Comparison of ENCODE assay signal across 9 mouse cellular contexts in the genomic region with DNA sequence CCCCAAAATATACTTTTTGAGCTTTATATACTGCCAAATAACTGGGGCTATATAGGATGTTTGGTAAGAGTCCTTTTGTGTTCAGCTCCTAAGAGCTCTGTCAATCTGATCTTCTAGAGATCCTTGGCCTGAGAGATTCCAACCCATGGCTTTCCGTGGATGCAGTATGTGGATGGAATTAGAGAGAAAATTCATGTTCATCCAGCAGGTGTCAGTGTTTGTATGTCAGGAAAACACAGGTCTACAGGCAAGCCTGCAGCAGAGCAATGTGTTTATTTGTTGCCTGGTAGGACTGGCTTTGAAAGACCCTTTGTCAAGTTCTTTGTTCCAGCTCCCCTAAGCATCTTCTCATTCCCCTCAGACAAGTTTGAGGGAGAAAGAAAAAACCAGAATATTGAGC. TPM values are rescaled to one million over a fixed set of nuclear protein-coding genes. Genes with fewer than 3 reads are reported as not detected.
A peak's percentile ranks its signal among the peaks of the same experiment; 100 is the strongest.
DNase-seq lines count a peak whose midpoint lies in the region; ATAC-seq lines count a peak whose summit lies in the region.
"Had no signal": no experiment of that assay in that cellular context is flagged by ENCODE, and none has a peak within 500 bp of the region (broad histone marks: within the 10 kb centered on the region; RNA-seq: fewer than 3 reads in every experiment).

No protein-coding gene starts in this region.

- peaks cover 13% of the 10 kb centered on the region for H3K36me3 ChIP-seq in hindbrain, embryonic 11.5 days (ENCODE audit: control insufficient read depth, insufficient read depth, low read length)
- H3K36me3 ChIP-seq in hindbrain, embryonic 10.5 days = peaks cover 87% of the 10 kb centered on the region
- peaks cover 47% of the 10 kb centered on the region for H3K36me3 ChIP-seq in midbrain, embryonic 14.5 days (ENCODE audit: control insufficient read depth, insufficient read depth, low read length)
- peaks cover 31% of the 10 kb centered on the region for H3K36me3 ChIP-seq in midbrain, embryonic 15.5 days (replicated peaks)
- peaks cover 60% of the 10 kb centered on the region for H3K36me3 ChIP-seq in heart, embryonic 10.5 days

- DNase-seq in hindbrain, embryonic 11.5 days (ENCODE audit: low spot score) = peak; percentile 49
- no peak for DNase-seq in hindbrain, embryonic 10.5 days (ENCODE audit: low spot score)
- peak; percentile 78 for DNase-seq in midbrain, embryonic 14.5 days
- peak; percentile 47 for DNase-seq in embryo, embryonic 11 days
- peak; percentile 58 for DNase-seq in retina, adult 2 months (ENCODE audit: low read depth, low spot score)
- no peak for DNase-seq in ovary, postnatal 36 days (ENCODE audit: low spot score)
- no peak for DNase-seq in heart, embryonic 10.5 days (ENCODE audit: low spot score)

- no peak overlapping the region for H3K9ac ChIP-seq in hindbrain, embryonic 11.5 days (ENCODE audit: low read depth, low read length)
- H3K9ac ChIP-seq in midbrain, embryonic 14.5 days (replicated peaks; ENCODE audit: low read length) = no peak overlapping the region
- H3K9ac ChIP-seq in midbrain, embryonic 15.5 days = no peak overlapping the region
- H3K9ac ChIP-seq: lung, embryonic 15.5 days had no signal

- no peak overlapping the region for H3K4me2 ChIP-seq in hindbrain, embryonic 11.5 days (replicated peaks; ENCODE audit: low read depth, low read length)
- H3K4me2 ChIP-seq in midbrain, embryonic 14.5 days (ENCODE audit: low read length) = no peak overlapping the region
- no peak overlapping the region for H3K4me2 ChIP-seq in midbrain, embryonic 15.5 days
- H3K4me2 ChIP-seq: lung, embryonic 15.5 days had no signal

- 55% methylated on average over 1 of the region's 1 CpGs for WGBS in hindbrain, embryonic 11.5 days
- 59% methylated on average over 1 of the region's 1 CpGs for WGBS in hindbrain, embryonic 10.5 days
- WGBS in midbrain, embryonic 14.5 days = 42% methylated on average over 1 of the region's 1 CpGs
- WGBS in midbrain, embryonic 15.5 days = 39% methylated on average over 1 of the region's 1 CpGs
- WGBS in heart, embryonic 10.5 days = 41% methylated on average over 1 of the region's 1 CpGs

- no peak overlapping the region for H3K27ac ChIP-seq in hindbrain, embryonic 11.5 days (ENCODE audit: low read depth, low read length)
- H3K27ac ChIP-seq in hindbrain, embryonic 10.5 days = no peak overlapping the region
- no peak overlapping the region for H3K27ac ChIP-seq in midbrain, embryonic 14.5 days (replicated peaks; ENCODE audit: low read depth, low read length)
- H3K27ac ChIP-seq in midbrain, embryonic 15.5 days = no peak overlapping the region
- H3K27ac ChIP-seq in heart, embryonic 10.5 days = no peak overlapping the region
- H3K27ac ChIP-seq: lung, embryonic 15.5 days had no signal

- no peaks in the 10 kb centered on the region for H3K9me3 ChIP-seq in hindbrain, embryonic 11.5 days (ENCODE audit: control insufficient read depth, low read length)
- no peaks in the 10 kb centered on the region for H3K9me3 ChIP-seq in hindbrain, embryonic 10.5 days
- no peaks in the 10 kb centered on the region for H3K9me3 ChIP-seq in midbrain, embryonic 14.5 days (ENCODE audit: control insufficient read depth, low read length)
- no peaks in the 10 kb centered on the region for H3K9me3 ChIP-seq in midbrain, embryonic 15.5 days
- no peaks in the 10 kb centered on the region for H3K9me3 ChIP-seq in heart, embryonic 10.5 days
- H3K9me3 ChIP-seq: lung, embryonic 15.5 days had no signal

- no peak for ATAC-seq in hindbrain, embryonic 11.5 days (ENCODE audit: low FRiP score)
- ATAC-seq in midbrain, embryonic 14.5 days (ENCODE audit: low FRiP score, low TSS enrichment) = no peak
- ATAC-seq in midbrain, embryonic 15.5 days (replicated peaks) = no peak

- no peak overlapping the region for H3K4me3 ChIP-seq in hindbrain, embryonic 11.5 days (ENCODE audit: low read depth, low read length)
- H3K4me3 ChIP-seq in hindbrain, embryonic 10.5 days = no peak overlapping the region
- H3K4me3 ChIP-seq in midbrain, embryonic 14.5 days (replicated peaks; ENCODE audit: low read depth, low read length) = no peak overlapping the region
- H3K4me3 ChIP-seq in midbrain, embryonic 15.5 days = no peak overlapping the region
- no peak overlapping the region for H3K4me3 ChIP-seq in heart, embryonic 10.5 days
- H3K4me3 ChIP-seq: lung, embryonic 15.5 days had no signal

- no peaks in the 10 kb centered on the region for H3K4me1 ChIP-seq in hindbrain, embryonic 11.5 days (replicated peaks; ENCODE audit: control insufficient read depth, insufficient read depth, low read length)
- 0 out of 2 replicates have a peak, but pooled peaks cover 4% of the 10 kb centered on the region for H3K4me1 ChIP-seq in hindbrain, embryonic 10.5 days (replicated peaks)
- H3K4me1 ChIP-seq in midbrain, embryonic 14.5 days (ENCODE audit: control insufficient read depth, insufficient read depth, low read length) = no peaks in the 10 kb centered on the region
- H3K4me1 ChIP-seq in midbrain, embryonic 15.5 days = no peaks in the 10 kb centered on the region; the same call in 1 of the 2 replicates
- H3K4me1 ChIP-seq in heart, embryonic 10.5 days = no peaks in the 10 kb centered on the region

- no peaks in the 10 kb centered on the region for H3K27me3 ChIP-seq in hindbrain, embryonic 11.5 days (ENCODE audit: control insufficient read depth, insufficient read depth, low read length)
- H3K27me3 ChIP-seq in hindbrain, embryonic 10.5 days (ENCODE audit: insufficient read depth, poor library complexity, severe bottlenecking) = no peaks in the 10 kb centered on the region
- no peaks in the 10 kb centered on the region for H3K27me3 ChIP-seq in midbrain, embryonic 14.5 days (ENCODE audit: control insufficient read depth, insufficient read depth, low read length)
- no peaks in the 10 kb centered on the region for H3K27me3 ChIP-seq in midbrain, embryonic 15.5 days (replicated peaks)
- no peaks in the 10 kb centered on the region for H3K27me3 ChIP-seq in heart, embryonic 10.5 days (ENCODE audit: insufficient read depth, poor library complexity, severe bottlenecking)
- H3K27me3 ChIP-seq: lung, embryonic 15.5 days had no signal

RNA-seq across cellular contexts. Expression of gene Cep250, which starts 6.7 kb away (rescaled TPM):
- 14.9 and 23.3 TPM in 2 replicates for polyA plus RNA-seq in hindbrain, embryonic 11.5 days (2014; fragmentation: Nextera tagmentation; extraction: Ambion mirVana)
- 21.6 and 27.6 TPM in 2 replicates for polyA plus RNA-seq in hindbrain, embryonic 10.5 days (2016; fragmentation: Nextera tagmentation; extraction: Ambion mirVana)
- polyA plus RNA-seq in midbrain, embryonic 14.5 days (2014; fragmentation: Nextera tagmentation; extraction: Ambion mirVana) = 10.6 and 12.8 TPM in 2 replicates
- 17.1 and 19.2 TPM in 2 replicates for polyA plus RNA-seq in midbrain, embryonic 15.5 days (2015; fragmentation: Nextera tagmentation; extraction: Ambion mirVana)
- 15.7 and 17.6 TPM in 2 replicates for polyA plus RNA-seq in heart, embryonic 10.5 days (2016; fragmentation: Nextera tagmentation; extraction: Ambion mirVana)

RNA-seq across cellular contexts. Expression of gene Gdf5, which starts 17.8 kb away (rescaled TPM):
- 1.3 and 1.4 TPM in 2 replicates for polyA plus RNA-seq in hindbrain, embryonic 11.5 days (2014; fragmentation: Nextera tagmentation; extraction: Ambion mirVana)
- polyA plus RNA-seq in hindbrain, embryonic 10.5 days (2016; fragmentation: Nextera tagmentation; extraction: Ambion mirVana) = 0.42 and 1.1 TPM in 2 replicates
- polyA plus RNA-seq in midbrain, embryonic 14.5 days (2014; fragmentation: Nextera tagmentation; extraction: Ambion mirVana) = 0.36 and 0.70 TPM in 2 replicates
- polyA plus RNA-seq in midbrain, embryonic 15.5 days (2015; fragmentation: Nextera tagmentation; extraction: Ambion mirVana) = 0.95 and 1.7 TPM in 2 replicates
- 0.25 and 0.29 TPM in 2 replicates for polyA plus RNA-seq in heart, embryonic 10.5 days (2016; fragmentation: Nextera tagmentation; extraction: Ambion mirVana)

RNA-seq across cellular contexts. Expression of gene Gm15557, which starts 22.5 kb away (rescaled TPM):
- polyA plus RNA-seq in hindbrain, embryonic 11.5 days (2014; fragmentation: Nextera tagmentation; extraction: Ambion mirVana) = not detected in 2 replicates
- not detected in 2 replicates for polyA plus RNA-seq in hindbrain, embryonic 10.5 days (2016; fragmentation: Nextera tagmentation; extraction: Ambion mirVana)
- polyA plus RNA-seq in midbrain, embryonic 14.5 days (2014; fragmentation: Nextera tagmentation; extraction: Ambion mirVana) = not detected in 2 replicates
- polyA plus RNA-seq in midbrain, embryonic 15.5 days (2015; fragmentation: Nextera tagmentation; extraction: Ambion mirVana) = not detected in 2 replicates
- polyA plus RNA-seq in heart, embryonic 10.5 days (2016; fragmentation: Nextera tagmentation; extraction: Ambion mirVana) = not detected in 2 replicates
- polyA plus RNA-seq: lung, embryonic 15.5 days had no signal

RNA-seq across cellular contexts. Expression of gene Uqcc1, which starts 32.9 kb away (rescaled TPM):
- 69.6 and 80.8 TPM in 2 replicates for polyA plus RNA-seq in hindbrain, embryonic 11.5 days (2014; fragmentation: Nextera tagmentation; extraction: Ambion mirVana)
- 73.7 and 77.4 TPM in 2 replicates for polyA plus RNA-seq in hindbrain, embryonic 10.5 days (2016; fragmentation: Nextera tagmentation; extraction: Ambion mirVana)
- polyA plus RNA-seq in midbrain, embryonic 14.5 days (2014; fragmentation: Nextera tagmentation; extraction: Ambion mirVana) = 45.0 and 58.6 TPM in 2 replicates
- polyA plus RNA-seq in midbrain, embryonic 15.5 days (2015; fragmentation: Nextera tagmentation; extraction: Ambion mirVana) = 63.6 and 68.8 TPM in 2 replicates
- polyA plus RNA-seq in heart, embryonic 10.5 days (2016; fragmentation: Nextera tagmentation; extraction: Ambion mirVana) = 100 and 112 TPM in 2 replicates

RNA-seq across cellular contexts. Expression of gene 6430550D23Rik, which starts 44.8 kb away (rescaled TPM):
- 1.4 and 2.5 TPM in 2 replicates for polyA plus RNA-seq in hindbrain, embryonic 11.5 days (2014; fragmentation: Nextera tagmentation; extraction: Ambion mirVana)
- polyA plus RNA-seq in hindbrain, embryonic 10.5 days (2016; fragmentation: Nextera tagmentation; extraction: Ambion mirVana) = 1.2 and 1.5 TPM in 2 replicates
- 1.5 and 1.7 TPM in 2 replicates for polyA plus RNA-seq in midbrain, embryonic 14.5 days (2014; fragmentation: Nextera tagmentation; extraction: Ambion mirVana)
- polyA plus RNA-seq in midbrain, embryonic 15.5 days (2015; fragmentation: Nextera tagmentation; extraction: Ambion mirVana) = 1.4 and 1.9 TPM in 2 replicates
- 0.79 and 1.4 TPM in 2 replicates for polyA plus RNA-seq in heart, embryonic 10.5 days (2016; fragmentation: Nextera tagmentation; extraction: Ambion mirVana)

Comparison
In these comparisons a context has a peak if more than half of its experiments do, and no peak if none do; other contexts are left out.
1. DNase-seq: peak in hindbrain, embryonic 11.5 days (single experiment), midbrain, embryonic 14.5 days (single experiment), embryo, embryonic 11 days (single experiment) and retina, adult 2 months (single experiment); none in hindbrain, embryonic 10.5 days (single experiment), ovary, postnatal 36 days (single experiment) and heart, embryonic 10.5 days (single experiment).